Mouse (Mus musculus) adrenal gland, postnatal 10 days (tissue): Measurements from ENCODE around the gene Afmid. TPM values are rescaled to one million over a fixed set of nuclear protein-coding genes. Genes with fewer than 3 reads are reported as not detected.
"Not testable (repeated sequence)": the region's sequence is repeated elsewhere in the genome, so short reads cannot be mapped to it uniquely, and the experiment has no call there.

Source experiments
- DNase-seq: peaks from one replicate; pipeline ENCODE4 v3.0.0; 2021; ENCODE audit warnings: mixed read lengths
- long read RNA-seq, 2 experiments: library from polyadenylated mRNA; stranded (forward); transcript quantifications; one replicate each; pipeline ENCODE4 v2.0.0; 2021
- total RNA-seq, 2 experiments: library from RNA; stranded (reverse); gene quantifications; 2 replicates each; pipeline ENCODE4 v1.2.3; 2021

Afmid gene
- 10 to 100 TPM; 14.1 to 17.7 TPM for total RNA-seq
- long read RNA-seq, experiment 1, transcript Afmid-201 (11 exons, 2,327 nt): major isoform, 11 of 24 reads
- long read RNA-seq, experiment 1, partial matches to known transcripts: 6 of 24 reads
- long read RNA-seq, experiment 1, other reads (novel, unspliced or antisense): 6 of 24 reads
- long read RNA-seq, experiment 2, partial matches to known transcripts: 0 of 12 reads
- long read RNA-seq, experiment 2, other reads (novel, unspliced or antisense): 8 of 12 reads

DNA sequence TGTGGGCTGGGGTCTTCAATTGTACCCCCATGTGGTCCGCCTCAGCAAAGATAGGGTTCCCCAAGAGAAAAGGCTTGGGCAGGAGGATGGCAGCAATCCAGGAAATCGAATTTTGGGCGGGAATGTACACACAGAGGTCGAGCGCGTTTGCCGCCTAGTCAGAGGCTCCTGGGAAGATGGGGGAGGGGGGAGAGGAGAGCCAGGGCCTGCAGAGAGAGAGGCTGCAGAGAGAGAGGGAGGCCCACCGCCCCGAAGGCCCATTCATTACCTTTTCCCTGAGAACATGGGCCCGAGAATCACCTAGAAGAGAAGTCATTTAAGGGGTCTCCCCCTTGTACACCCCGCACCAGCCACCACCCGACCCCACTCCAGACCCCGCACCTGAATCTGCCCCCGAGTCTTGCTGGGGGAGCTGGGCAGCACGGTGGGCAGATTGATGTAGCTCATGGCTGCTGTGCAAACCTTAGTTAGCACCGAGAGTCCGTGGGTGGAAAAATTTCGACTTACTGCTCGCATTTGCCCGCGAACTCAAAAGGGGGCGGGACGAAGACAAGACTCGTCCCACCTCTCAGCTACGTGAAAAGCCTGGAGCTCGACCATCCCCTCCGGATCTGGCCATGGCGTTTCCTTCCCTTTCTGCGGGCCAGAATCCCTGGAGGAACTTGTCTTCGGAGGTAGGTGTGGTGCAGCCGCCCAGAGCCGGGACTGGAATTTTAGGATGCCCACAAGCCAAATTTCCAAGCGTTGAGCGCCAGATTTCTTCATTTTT is at the start of gene Afmid, which contains the start of gene Tk1:
TSS of gene Afmid (plus strand) at position 592 of the 769 bp plus-strand sequence.
TSS of gene Tk1 (minus strand) at position 760 of the 769 bp plus-strand sequence.
- peak; percentile 80 for DNase-seq

- peak; percentile 66 for DNase-seq
These were observed 49.5 kb upstream of the Afmid start for GRCm38 (mm10) chr11:117776085-117776792.

- no peak for DNase-seq
These were observed 48.6 kb upstream of the Afmid start for GRCm38 (mm10) chr11:117777111-117777510.

GRCm38 (mm10) chr11:117778031-117778430 is 47.7 kb upstream of the Afmid start:
- DNase-seq: peak; percentile 58

DNA sequence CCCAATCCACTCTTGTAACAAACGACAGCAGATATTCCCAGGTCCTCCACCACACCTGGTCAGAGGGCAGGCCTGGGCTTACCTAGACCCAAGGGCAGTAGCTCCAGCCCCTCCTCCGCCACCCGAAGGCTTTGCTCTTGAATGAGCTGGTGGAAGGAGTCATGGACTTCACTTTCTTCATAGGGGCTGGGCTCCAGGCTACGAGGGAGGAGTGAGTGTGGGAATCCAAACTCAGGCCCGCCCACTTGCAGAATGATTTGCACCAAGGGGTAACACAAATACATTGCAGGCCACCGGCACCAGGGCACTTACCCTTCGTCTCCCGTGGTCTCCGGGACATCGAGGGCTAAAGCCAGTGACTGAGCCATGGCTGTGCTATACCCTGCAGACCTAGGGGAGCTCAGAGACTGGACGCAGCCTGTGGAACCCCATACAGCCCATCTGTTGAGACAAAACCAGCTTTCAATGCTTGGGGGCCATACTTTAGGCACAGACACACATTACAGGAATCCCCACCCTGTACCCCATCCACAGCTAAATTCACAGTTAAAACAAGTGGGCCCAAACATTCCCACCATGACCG is 46.8 kb upstream of the Afmid start:
- peak; percentile 56 for DNase-seq

DNA sequence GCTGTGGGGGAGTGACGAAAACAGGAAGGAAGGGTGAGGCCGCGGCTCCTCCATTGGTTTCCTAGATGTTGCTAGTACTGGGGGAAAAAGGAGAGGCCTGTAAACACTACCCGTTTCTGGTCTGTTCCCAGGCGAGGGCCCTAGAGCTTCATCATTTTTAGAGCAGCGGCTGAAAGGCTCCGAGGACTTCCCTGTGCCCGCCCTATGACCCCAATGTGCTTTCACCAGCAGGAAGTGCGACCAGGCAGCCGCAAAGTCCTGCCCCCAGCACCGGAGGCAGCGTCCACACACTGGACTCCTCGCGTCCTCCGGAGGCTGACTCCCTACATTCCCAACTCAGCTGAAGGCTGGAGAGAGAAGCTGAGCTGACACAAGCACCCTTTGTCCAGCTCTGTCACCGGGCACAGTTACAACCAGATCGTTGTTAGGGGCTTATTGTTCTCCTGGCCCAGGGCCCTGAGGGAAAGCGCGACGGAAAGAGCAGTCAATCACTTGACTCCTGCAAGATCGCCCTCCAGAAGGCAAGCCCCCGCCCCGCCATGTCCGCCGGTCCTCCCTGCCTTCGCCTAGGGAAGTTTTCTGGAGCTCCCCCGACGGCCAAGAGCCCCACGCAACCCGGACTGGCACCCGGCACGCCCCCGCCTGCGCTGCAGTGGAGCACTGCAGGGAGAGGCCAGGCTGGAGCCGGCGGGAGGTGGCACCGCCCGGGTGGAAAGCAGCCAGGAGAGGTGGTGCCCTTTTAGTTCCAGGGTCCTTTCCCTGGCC is 46.1 kb upstream of the Afmid start:
- DNase-seq: peak; percentile 86

GRCm38 (mm10) chr11:117780199-117780515 is 45.6 kb upstream of the Afmid start:
- DNase-seq: no peak

DNA sequence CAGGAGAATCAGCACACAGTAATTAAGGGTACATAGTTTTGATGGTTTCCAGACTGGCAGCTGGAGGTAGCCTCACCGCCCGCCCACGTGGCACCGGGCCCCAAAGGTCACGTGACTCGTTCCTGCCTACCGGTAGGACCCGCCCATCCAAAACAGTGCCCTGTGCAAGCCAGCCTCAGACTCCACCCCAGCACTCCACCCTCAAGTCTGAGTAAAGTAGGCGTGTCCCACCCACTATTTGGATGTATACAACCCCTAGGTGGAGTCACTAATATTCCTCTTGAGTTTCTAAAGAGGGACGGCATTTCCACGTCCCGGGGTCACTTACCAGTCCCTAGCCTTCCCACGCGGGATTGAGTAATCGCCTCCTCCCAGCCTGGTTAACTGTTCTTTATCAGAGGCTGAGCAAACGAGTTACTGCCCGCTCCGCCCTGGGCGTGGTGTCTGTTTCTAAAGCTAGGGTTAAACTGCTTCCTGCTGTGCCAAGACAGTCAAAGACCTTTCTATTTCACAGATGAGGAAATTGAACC is 45.1 kb upstream of the Afmid start:
- DNase-seq: peak; percentile 94

GRCm38 (mm10) chr11:117781199-117781821 is 44.4 kb upstream of the Afmid start:
- peak; percentile 88 for DNase-seq

DNA sequence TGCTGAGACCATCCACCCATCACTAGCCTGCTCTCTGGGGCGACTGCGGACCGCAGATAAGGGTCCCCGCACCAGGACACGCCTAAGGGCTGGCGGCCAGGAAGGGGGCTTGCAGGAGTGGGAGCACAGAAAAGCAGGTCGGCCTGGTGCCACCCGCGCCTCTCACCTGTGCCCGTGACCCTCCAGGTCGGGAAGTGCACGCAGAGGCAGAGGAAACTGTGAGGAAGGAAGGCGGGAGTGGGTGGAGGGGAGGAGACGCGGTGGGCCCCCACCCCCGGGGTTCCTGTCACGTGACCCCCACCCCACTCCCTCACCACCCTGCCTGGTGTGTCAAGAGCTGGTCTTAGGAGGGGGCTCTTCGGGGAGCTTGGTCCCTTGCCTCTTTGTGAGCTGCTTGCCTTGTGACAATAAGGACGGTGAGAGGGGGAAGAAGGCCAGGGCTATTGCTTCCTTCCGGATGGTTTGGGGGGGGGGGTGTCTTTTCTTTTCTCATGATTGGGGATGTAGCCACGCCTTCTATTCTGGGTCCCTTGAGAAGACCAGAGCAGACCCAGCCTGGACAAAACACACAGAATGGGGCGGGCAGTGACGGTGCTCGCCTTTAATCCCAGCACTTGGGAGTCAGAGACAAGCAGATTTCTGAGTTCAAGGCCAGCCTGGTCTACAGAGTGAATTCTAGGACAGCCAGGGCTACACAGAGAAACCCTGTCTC is 43.6 kb upstream of the Afmid start, which contains the start of the genes Tmc8 and Tmc6:
TSS of gene Tmc8 (plus strand) at position 84 of the 712 bp plus-strand sequence.
TSS of gene Tmc6 (minus strand) at position 206 of the 712 bp plus-strand sequence.
- DNase-seq: peak; percentile 60

DNA sequence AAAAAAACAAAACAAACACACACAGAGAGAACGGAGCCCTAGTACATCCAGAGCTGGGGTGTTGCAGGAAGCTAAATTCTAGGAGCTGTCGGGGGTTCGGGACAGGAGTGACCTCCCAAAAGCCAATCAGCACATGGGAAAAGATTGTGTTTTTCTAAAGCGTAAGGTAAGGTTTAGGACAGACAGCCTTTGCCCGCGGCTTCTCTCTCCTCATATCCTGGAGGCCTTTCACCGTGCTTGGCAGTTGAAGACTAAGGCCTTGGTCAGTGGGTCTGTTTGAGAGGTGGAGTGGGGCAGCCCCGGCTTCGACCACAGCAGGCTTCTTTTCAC is 43.1 kb upstream of the Afmid start:
- no peak for DNase-seq

- peak; percentile 71 for DNase-seq
These were observed 42.6 kb upstream of the Afmid start for GRCm38 (mm10) chr11:117783089-117783488.

GRCm38 (mm10) chr11:117783683-117784309 is 41.9 kb upstream of the Afmid start:
- peak; percentile 47 for DNase-seq

DNA sequence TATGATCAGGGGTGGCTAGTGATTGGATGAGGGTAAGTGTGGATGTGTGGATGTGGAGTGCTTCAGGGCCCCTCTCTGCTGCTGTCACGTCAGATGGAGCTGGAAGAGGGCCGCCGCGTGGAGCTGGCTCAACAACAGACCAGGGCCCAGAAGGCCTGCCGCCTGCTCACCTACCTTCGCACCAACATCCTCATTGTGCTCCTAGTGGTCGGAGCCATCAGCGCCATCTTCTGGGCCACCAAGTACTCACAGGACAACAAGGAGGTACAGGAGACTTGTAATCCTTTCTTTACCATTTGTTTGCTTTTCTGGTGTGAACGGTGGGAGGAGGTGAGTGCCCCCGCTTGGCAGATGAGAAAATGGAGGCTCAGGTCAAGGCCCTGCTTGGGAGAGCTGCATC is 39.4 kb upstream of the Afmid start:
- peak; percentile 77 for DNase-seq

- not testable (repeated sequence) for DNase-seq
These were observed 37.2 kb upstream of the Afmid start for GRCm38 (mm10) chr11:117788481-117788880.

- DNase-seq: peak; percentile 87
These were observed 35.4 kb upstream of the Afmid start for GRCm38 (mm10) chr11:117790286-117790685.

GRCm38 (mm10) chr11:117790703-117791440 is 34.9 kb upstream of the Afmid start:
- no peak for DNase-seq

GRCm38 (mm10) chr11:117791441-117791761 is 34.3 kb upstream of the Afmid start:
- DNase-seq: no peak

DNA sequence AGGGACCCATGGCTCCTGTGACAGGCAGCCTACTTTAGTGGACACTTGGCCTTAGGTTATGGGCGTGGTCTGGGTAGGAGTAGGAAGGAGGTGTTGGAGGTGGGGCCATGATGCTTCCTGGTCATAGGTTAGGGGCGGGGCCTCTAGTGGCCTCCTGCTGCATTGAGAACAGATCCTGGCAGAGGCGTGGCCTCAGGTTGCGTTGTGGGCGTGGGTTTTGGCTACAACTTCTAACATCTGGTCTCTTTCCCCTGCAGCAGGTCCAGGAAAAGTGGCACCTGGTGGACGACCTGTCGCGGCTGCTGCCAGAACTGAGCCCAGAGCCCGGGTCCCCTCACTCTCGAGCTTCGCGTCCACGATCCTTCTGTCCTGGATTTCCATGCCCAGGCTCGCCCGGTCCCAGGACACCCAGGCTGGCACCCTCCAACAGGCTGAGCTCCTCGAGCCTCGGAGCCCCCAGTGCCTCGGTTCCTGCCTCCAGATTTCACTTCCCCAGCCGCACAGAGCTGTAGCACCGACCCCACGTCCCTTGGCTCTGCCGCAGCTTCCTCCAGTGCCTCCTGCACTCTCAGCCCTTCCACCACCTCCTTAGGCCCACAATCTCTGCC is 33.3 kb upstream of the Afmid start:
- peak; percentile 60 for DNase-seq
